Mouse (Mus musculus) limb, embryonic 10.5 days (tissue): ENCODE measurements around the gene Sf1. TPM values are rescaled to one million over a fixed set of nuclear protein-coding genes. Genes with fewer than 3 reads are reported as not detected.

ENCODE experiments used
- DNase-seq: peaks from one replicate; pipeline ENCODE4 v3.0.0-alpha.2; 2017; ENCODE audit warnings: low spot score
- H3K27ac ChIP-seq: fragments of 300-500 bp; sonication (generic); 2 replicates; pipeline ENCODE4 v1.5.1; 2016; ENCODE audit warnings: mild to moderate bottlenecking
- H3K27me3 ChIP-seq: fragments of 300-500 bp; sonication (generic); 2 replicates; pipeline ENCODE4 v1.6.1; 2016; ENCODE audit warnings: low read depth, mild to moderate bottlenecking; ENCODE audit not compliant: poor library complexity, severe bottlenecking
- H3K36me3 ChIP-seq: fragments of 300-500 bp; sonication (generic); 2 replicates; pipeline ENCODE4 v1.6.1; 2016; ENCODE audit warnings: mild to moderate bottlenecking, moderate library complexity
- H3K4me1 ChIP-seq: fragments of 300-500 bp; sonication (generic); 2 replicates; pipeline ENCODE4 v1.6.1; 2016
- H3K4me3 ChIP-seq: fragments of 300-500 bp; sonication (generic); 2 replicates; pipeline ENCODE4 v1.5.1; 2016; ENCODE audit warnings: mild to moderate bottlenecking, moderate library complexity
- H3K9me3 ChIP-seq: fragments of 300-500 bp; sonication (generic); replicated peaks from 2 replicates; pipeline ENCODE4 v1.6.1; 2016; ENCODE audit warnings: mild to moderate bottlenecking
- WGBS: fragments of 180-500 bp; shearing (Covaris S2); methylation state at CpG from one replicate; pipeline ENCODE4 v1.1.7; 2016; 5-methylcytosine and 5-hydroxymethylcytosine counted together
- polyA plus RNA-seq: library from polyadenylated mRNA; unstranded; fragments of >200 nt; fragmentation: Nextera tagmentation; extraction: Ambion mirVana; gene quantifications from 2 replicates; pipeline ENCODE4 v1.2.1, GENCODE M21; 2016

The Sf1 gene
- polyA plus RNA-seq, 1 experiment from 2014 or later = 193 TPM

- Histone ChIP-seq H3K4me3 (peak within 1 kb of the TSS; percentile 61), H3K9me3 (no peaks in the 10 kb centered on the region), H3K27ac (peak within 1 kb of the TSS; percentile 86), H3K4me1 (peaks cover 37% of the 10 kb centered on the region), H3K27me3 (no peaks in the 10 kb centered on the region), H3K36me3 (peaks cover 34% of the 10 kb centered on the region)
- under 1% methylated on average over 43 of the region's 43 CpGs for WGBS
- peak; percentile 94 for DNase-seq
These were observed 28.6 kb upstream of the Sf1 start, which contains the start of gene Men1 for GRCm38 (mm10) chr19:6334673-6335457. Gene Men1, plus strand, starts transcription at chr19:6334979.

GRCm38 (mm10) chr19:6335458-6335827 lies 28.0 kb upstream of the Sf1 start:
- 0% methylated on average over 25 of the region's 25 CpGs for WGBS
- H3K4me1 ChIP-seq = peaks cover 42% of the 10 kb centered on the region
- peak overlapping the region; percentile 61 for H3K4me3 ChIP-seq
- H3K36me3 ChIP-seq = peaks cover 40% of the 10 kb centered on the region
- no peak for DNase-seq
- no peaks in the 10 kb centered on the region for H3K27me3 ChIP-seq
- peak overlapping the region; percentile 86 for H3K27ac ChIP-seq
- H3K9me3 ChIP-seq = no peaks in the 10 kb centered on the region

- peaks cover 42% of the 10 kb centered on the region for H3K36me3 ChIP-seq
- no peak for DNase-seq
- 91% methylated on average over 10 of the region's 10 CpGs for WGBS
- H3K27ac ChIP-seq = no peak overlapping the region
- peak overlapping the region; percentile 61; the same call in 1 of the 2 replicates for H3K4me3 ChIP-seq
- H3K4me1 ChIP-seq = peaks cover 53% of the 10 kb centered on the region
- H3K9me3 ChIP-seq = no peaks in the 10 kb centered on the region
- no peaks in the 10 kb centered on the region for H3K27me3 ChIP-seq
These were observed 26.6 kb upstream of the Sf1 start for GRCm38 (mm10) chr19:6336920-6337319.

- Histone ChIP-seq H3K27ac (no peak overlapping the region), H3K27me3 (no peaks in the 10 kb centered on the region), H3K4me3 (no peak overlapping the region), H3K9me3 (no peaks in the 10 kb centered on the region), H3K4me1 (peaks cover 63% of the 10 kb centered on the region), H3K36me3 (peaks cover 54% of the 10 kb centered on the region)
- no peak for DNase-seq
- WGBS = 94% methylated on average over 7 of the region's 7 CpGs
These were observed 25.3 kb upstream of the Sf1 start for GRCm38 (mm10) chr19:6338171-6338570.

GRCm38 (mm10) chr19:6338716-6339115 lies 24.8 kb upstream of the Sf1 start:
- no peaks in the 10 kb centered on the region for H3K27me3 ChIP-seq
- WGBS = 92% methylated on average over 11 of the region's 11 CpGs
- no peaks in the 10 kb centered on the region for H3K9me3 ChIP-seq
- H3K4me3 ChIP-seq = no peak overlapping the region
- no peak overlapping the region for H3K27ac ChIP-seq
- no peak for DNase-seq
- peaks cover 63% of the 10 kb centered on the region for H3K4me1 ChIP-seq
- H3K36me3 ChIP-seq = peaks cover 59% of the 10 kb centered on the region

GRCm38 (mm10) chr19:6339191-6339590 lies 24.3 kb upstream of the Sf1 start:
- Histone ChIP-seq H3K4me1 (peaks cover 60% of the 10 kb centered on the region), H3K36me3 (peaks cover 63% of the 10 kb centered on the region), H3K4me3 (no peak overlapping the region), H3K27me3 (no peaks in the 10 kb centered on the region), H3K9me3 (no peaks in the 10 kb centered on the region), H3K27ac (no peak overlapping the region)
- DNase-seq = no peak
- 95% methylated on average over 6 of the region's 6 CpGs for WGBS

GRCm38 (mm10) chr19:6339890-6340504 lies 23.5 kb upstream of the Sf1 start:
- WGBS = 71% methylated on average over 15 of the region's 15 CpGs
- no peak for DNase-seq
- Histone ChIP-seq H3K36me3 (peaks cover 71% of the 10 kb centered on the region), H3K27me3 (no peaks in the 10 kb centered on the region), H3K27ac (no peak overlapping the region), H3K9me3 (no peaks in the 10 kb centered on the region), H3K4me3 (0 out of 2 replicates have a peak overlapping the region, but pooled peaks have one; percentile 82), H3K4me1 (peaks cover 53% of the 10 kb centered on the region)

GRCm38 (mm10) chr19:6340524-6341452 lies 22.7 kb upstream of the Sf1 start, which contains the start of gene Map4k2:
Gene Map4k2, plus strand, starts transcription at chr19:6341135.
- 8% methylated on average over 72 of the region's 72 CpGs for WGBS
- Histone ChIP-seq H3K27me3 (no peaks in the 10 kb centered on the region), H3K4me1 (peaks cover 51% of the 10 kb centered on the region), H3K27ac (peak within 1 kb of the TSS; percentile 81), H3K36me3 (peaks cover 79% of the 10 kb centered on the region), H3K4me3 (peak within 1 kb of the TSS; percentile 82), H3K9me3 (no peaks in the 10 kb centered on the region)
- DNase-seq = peak; percentile 82

- peaks cover 86% of the 10 kb centered on the region for H3K36me3 ChIP-seq
- DNase-seq = no peak
- H3K27ac ChIP-seq = peak overlapping the region; percentile 81
These were observed 21.9 kb upstream of the Sf1 start for GRCm38 (mm10) chr19:6341453-6342077.

GRCm38 (mm10) chr19:6342276-6342933 lies 21.1 kb upstream of the Sf1 start:
- H3K9me3 ChIP-seq = no peaks in the 10 kb centered on the region
- DNase-seq = no peak
- peak overlapping the region; percentile 23; the same call in 1 of the 2 replicates for H3K4me3 ChIP-seq
- no peaks in the 10 kb centered on the region for H3K27me3 ChIP-seq
- H3K36me3 ChIP-seq = peaks cover 86% of the 10 kb centered on the region
- WGBS = 85% methylated on average over 5 of the region's 5 CpGs
- peaks cover 37% of the 10 kb centered on the region for H3K4me1 ChIP-seq
- H3K27ac ChIP-seq = peak overlapping the region; percentile 33

More at GRCm38 (mm10) chr19:6341453-6342077, 21.9 kb upstream of the Sf1 start:
- Histone ChIP-seq H3K27me3 (no peaks in the 10 kb centered on the region), H3K9me3 (no peaks in the 10 kb centered on the region), H3K4me3 (peak overlapping the region; percentile 82), H3K4me1 (peaks cover 45% of the 10 kb centered on the region)
- WGBS = 13% methylated on average over 23 of the region's 23 CpGs

- no peak for DNase-seq
- Histone ChIP-seq H3K4me3 (no peak overlapping the region), H3K36me3 (peaks cover 84% of the 10 kb centered on the region), H3K27me3 (no peaks in the 10 kb centered on the region), H3K9me3 (no peaks in the 10 kb centered on the region), H3K27ac (no peak overlapping the region), H3K4me1 (peaks cover 42% of the 10 kb centered on the region)
- 86% methylated on average over 19 of the region's 19 CpGs for WGBS
These were observed 20.2 kb upstream of the Sf1 start for GRCm38 (mm10) chr19:6343066-6343925.
